Mouse (Mus musculus) small intestine, adult 2 months (tissue): ENCODE data around the gene Casc1.

Experiments used
- CTCF ChIP-seq: fragments of 200-500 bp; IDR thresholded peaks from 2 replicates; pipeline ENCODE4 v1.5.1; 2012; ENCODE audit warnings: low read depth, mild to moderate bottlenecking, control low read depth, inconsistent platforms, low read length, moderate library complexity, mixed read lengths; ENCODE audit not compliant: insufficient replicate concordance, insufficient read length; ENCODE audit errors: extremely low read depth
- POLR2A ChIP-seq: fragments of 200-500 bp; IDR thresholded peaks from 2 replicates; pipeline ENCODE4 v1.6.1; 2012; ENCODE audit warnings: low read depth, mild to moderate bottlenecking, control low read depth, inconsistent platforms, low read length, moderate library complexity

DNA sequence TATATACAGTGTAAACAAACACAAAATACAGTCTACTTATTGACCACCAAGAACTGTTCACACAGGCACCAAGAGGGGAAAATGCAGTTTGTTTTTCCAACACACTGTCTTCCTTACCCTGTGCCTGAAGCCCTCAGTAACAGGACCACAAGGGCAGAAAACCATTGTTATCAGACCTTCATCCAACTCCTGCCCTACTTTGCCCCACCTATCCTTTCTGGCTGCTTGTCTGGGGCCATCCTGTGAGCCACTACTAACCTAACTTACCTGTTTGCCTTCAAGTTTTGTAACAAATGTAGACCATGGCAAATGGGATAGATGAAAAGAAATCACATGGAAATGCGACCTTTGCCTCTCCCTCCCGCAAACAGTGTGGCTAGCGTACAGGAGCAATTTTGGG, 37.1 kb upstream of the Casc1 start:
- no peak for TF ChIP-seq POLR2A
- TF ChIP-seq CTCF, result no peak
